Mouse (Mus musculus) hindbrain, embryonic 11.5 days (tissue): ENCODE measurements around the gene Peg10. TPM values are rescaled to one million over a fixed set of nuclear protein-coding genes. Genes with fewer than 3 reads are reported as not detected.
"Not testable (repeated sequence)": the region's sequence is repeated elsewhere in the genome, so short reads cannot be mapped to it uniquely, and the experiment has no call there.

Experiments used
- ATAC-seq: fragments of 200-750 bp; cut with Nextera tagmentation; 2 replicates; pipeline ENCODE4 v1.8.0; 2017; ENCODE audit warnings: mild to moderate bottlenecking, moderate TSS enrichment, moderate library complexity; ENCODE audit not compliant: low FRiP score
- DNase-seq: peaks from one replicate; pipeline ENCODE4 v3.0.0-alpha.2; 2015; ENCODE audit warnings: low spot score
- H3K27ac ChIP-seq: fragments of 300-500 bp; sonication (generic); 2 replicates; pipeline ENCODE4 v1.5.1; 2014; ENCODE audit warnings: mild to moderate bottlenecking, low read depth, low read length
- H3K27me3 ChIP-seq: fragments of 300-500 bp; sonication (generic); 2 replicates; pipeline ENCODE4 v1.6.1; 2014; ENCODE audit warnings: mild to moderate bottlenecking, low read length, moderate library complexity, mixed read lengths; ENCODE audit not compliant: control insufficient read depth, insufficient read depth
- H3K36me3 ChIP-seq: fragments of 300-500 bp; sonication (generic); 2 replicates; pipeline ENCODE4 v1.6.1; 2014; ENCODE audit warnings: mild to moderate bottlenecking, low read length, moderate library complexity, mixed read lengths; ENCODE audit not compliant: control insufficient read depth, insufficient read depth
- H3K4me1 ChIP-seq: fragments of 300-500 bp; sonication (generic); replicated peaks from 2 replicates; pipeline ENCODE4 v1.6.1; 2014; ENCODE audit warnings: low read length, mixed read lengths; ENCODE audit not compliant: control insufficient read depth, insufficient read depth
- H3K4me2 ChIP-seq: fragments of 300-500 bp; sonication (generic); replicated peaks from 2 replicates; pipeline ENCODE4 v1.6.1; 2014; ENCODE audit warnings: mild to moderate bottlenecking, low read depth, low read length
- H3K4me3 ChIP-seq: fragments of 300-500 bp; sonication (generic); 2 replicates; pipeline ENCODE4 v1.5.1; 2014; ENCODE audit warnings: low read depth, low read length
- H3K9ac ChIP-seq: fragments of 300-500 bp; sonication (generic); 2 replicates; pipeline ENCODE4 v1.6.1; 2014; ENCODE audit warnings: low read depth, low read length
- H3K9me3 ChIP-seq: fragments of 300-500 bp; sonication (generic); 2 replicates; pipeline ENCODE4 v1.6.1; 2016; ENCODE audit warnings: low read length; ENCODE audit not compliant: control insufficient read depth
- WGBS: fragments of 180-500 bp; shearing (Covaris S2); extraction: QIAGEN DNeasy Blood & Tissue Kit; methylation state at CpG from one replicate; pipeline ENCODE4 v1.1.7; 2014; 5-methylcytosine and 5-hydroxymethylcytosine counted together
- polyA plus RNA-seq: library from polyadenylated mRNA; unstranded; fragments of >200 nt; fragmentation: Nextera tagmentation; extraction: Ambion mirVana; gene quantifications from 2 replicates; pipeline ENCODE4 v1.2.1, GENCODE M21; 2014

The Peg10 gene
- polyA plus RNA-seq, 1 experiment from 2014 or later, result 26.9 TPM

DNA sequence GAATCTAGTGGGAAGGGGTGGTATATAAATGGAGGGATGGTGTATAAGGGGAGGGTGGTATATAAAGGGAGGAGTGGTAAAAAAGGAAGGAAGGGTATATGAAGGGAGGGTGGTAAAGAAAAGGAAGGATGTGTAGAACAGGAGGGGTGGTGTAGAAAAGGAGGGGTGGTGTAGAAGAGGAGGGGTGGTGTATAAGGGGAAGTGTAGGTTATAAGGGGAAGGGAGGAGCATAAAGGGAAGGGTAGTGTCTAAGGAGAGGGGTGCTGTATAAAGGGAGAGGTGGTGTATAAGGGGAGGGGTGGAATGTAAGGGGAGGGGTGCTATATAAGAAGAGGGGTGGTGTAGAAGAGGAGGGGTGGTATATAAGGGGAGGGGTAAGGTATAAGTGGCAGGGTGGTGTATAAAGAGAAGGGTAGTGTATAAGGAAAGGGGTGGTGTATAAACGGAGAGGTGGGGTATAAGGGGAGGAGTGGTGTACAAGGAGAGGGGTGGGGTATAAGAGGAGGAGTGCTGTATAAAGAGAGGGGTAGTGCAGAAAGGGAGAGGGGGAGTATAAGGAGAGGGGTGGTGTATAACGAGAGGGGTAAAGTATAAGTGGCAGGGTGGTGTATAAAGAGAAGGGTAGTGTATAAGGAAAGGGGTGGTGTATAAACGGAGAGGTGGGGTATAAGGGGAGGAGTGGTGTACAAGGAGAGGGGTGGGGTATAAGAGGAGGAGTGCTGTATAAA lies 14.5 kb downstream of the Peg10 start:
- DNase-seq, H3K36me3 ChIP-seq, H3K4me2 ChIP-seq, H3K9me3 ChIP-seq, H3K4me3 ChIP-seq, H3K9ac ChIP-seq, H3K4me1 ChIP-seq, H3K27ac ChIP-seq, H3K27me3 ChIP-seq: not testable (repeated sequence)
- peak; percentile 26; the same call in 1 of the 2 replicates for ATAC-seq
- WGBS, result 47% methylated on average over 3 of the region's 3 CpGs

DNA sequence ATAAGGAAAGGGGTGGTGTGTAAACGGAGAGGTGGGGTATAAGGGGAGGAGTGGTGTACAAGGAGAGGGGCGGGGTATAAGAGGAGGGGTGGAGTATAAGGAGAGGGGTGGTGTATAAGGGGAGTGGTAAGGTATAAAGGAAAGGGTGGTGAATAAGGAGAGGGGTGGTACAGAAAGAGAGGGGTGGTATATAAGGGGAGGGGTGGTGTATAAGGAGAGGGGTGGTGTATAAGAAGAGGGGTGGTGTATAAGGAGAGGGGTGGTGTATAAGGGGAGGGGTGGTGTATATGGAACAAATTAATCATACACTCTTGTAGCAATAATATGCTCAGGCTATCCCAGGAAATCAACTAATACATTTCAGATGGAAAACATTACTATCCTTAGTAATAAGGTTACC lies 15.1 kb downstream of the Peg10 start:
- DNase-seq (no peak), ATAC-seq (peak; percentile 99)
- H3K4me2 ChIP-seq, result no peak overlapping the region
- H3K9me3 ChIP-seq, result no peaks in the 10 kb centered on the region
- no peaks in the 10 kb centered on the region for H3K36me3 ChIP-seq
- WGBS, result 41% methylated on average over 2 of the region's 2 CpGs
- no peak overlapping the region for H3K4me3 ChIP-seq
- H3K9ac ChIP-seq, result no peak overlapping the region
- no peaks in the 10 kb centered on the region for H3K27me3 ChIP-seq
- H3K4me1 ChIP-seq, result no peaks in the 10 kb centered on the region
- H3K27ac ChIP-seq, result no peak overlapping the region

- no peak overlapping the region for H3K4me2 ChIP-seq
- H3K4me1 ChIP-seq, result no peaks in the 10 kb centered on the region
- DNase-seq (no peak), ATAC-seq (no peak)
- no peak overlapping the region for H3K4me3 ChIP-seq
- WGBS, result 100% methylated on average over 1 of the region's 1 CpGs
- no peak overlapping the region for H3K9ac ChIP-seq
- H3K27me3 ChIP-seq, result no peaks in the 10 kb centered on the region
- H3K9me3 ChIP-seq, result no peaks in the 10 kb centered on the region
- no peak overlapping the region for H3K27ac ChIP-seq
- H3K36me3 ChIP-seq, result no peaks in the 10 kb centered on the region
Measured at GRCm38 (mm10) chr6:4796281-4796680, 49.2 kb downstream of the Peg10 start.

DNA sequence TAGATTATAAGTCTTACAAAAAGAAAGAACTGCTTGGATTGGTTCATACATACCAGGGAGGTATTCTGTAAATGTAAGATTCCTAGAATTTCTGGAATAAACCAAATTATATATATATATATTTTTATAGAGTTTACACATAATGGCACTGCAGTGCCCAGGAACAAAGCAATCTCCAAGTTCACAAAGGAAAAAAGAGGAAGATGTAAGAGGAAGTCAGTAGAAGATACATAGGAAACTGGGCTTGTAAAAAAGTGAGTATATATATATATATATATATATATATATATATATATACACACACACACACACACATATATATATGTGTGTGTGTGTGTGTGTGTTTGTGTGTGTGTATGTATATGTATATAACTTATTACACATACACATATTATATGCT lies 50.2 kb downstream of the Peg10 start:
- not testable (repeated sequence) for DNase-seq, H3K4me2 ChIP-seq, H3K4me3 ChIP-seq, H3K27ac ChIP-seq, ATAC-seq, H3K4me1 ChIP-seq, H3K27me3 ChIP-seq, H3K9me3 ChIP-seq, H3K9ac ChIP-seq, H3K36me3 ChIP-seq

DNA sequence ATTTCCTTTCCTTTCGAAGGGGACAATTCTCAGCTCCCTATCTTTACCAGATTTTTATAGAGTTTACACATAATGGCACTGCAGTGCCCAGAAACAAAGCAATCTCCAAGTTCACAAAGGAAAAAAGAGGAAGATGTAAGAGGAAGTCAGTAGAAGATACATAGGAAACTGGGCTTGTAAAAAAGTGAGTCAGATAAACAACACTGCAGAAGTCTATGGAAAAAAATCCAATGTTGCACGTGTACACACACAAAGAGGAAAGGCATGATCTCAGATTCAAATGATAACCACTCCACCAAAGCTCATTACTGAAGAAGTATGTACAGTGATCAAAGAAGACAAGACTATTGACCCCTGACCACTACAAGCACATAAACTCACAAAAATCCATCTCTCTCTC lies 51.3 kb downstream of the Peg10 start:
- no peaks in the 10 kb centered on the region for H3K4me1 ChIP-seq
- ATAC-seq (no peak), DNase-seq (no peak)
- H3K4me3 ChIP-seq, result no peak overlapping the region
- no peaks in the 10 kb centered on the region for H3K9me3 ChIP-seq
- no peaks in the 10 kb centered on the region for H3K27me3 ChIP-seq
- 62% methylated on average over 2 of the region's 2 CpGs for WGBS
- H3K9ac ChIP-seq, result no peak overlapping the region
- H3K27ac ChIP-seq, result no peak overlapping the region
- no peak overlapping the region for H3K4me2 ChIP-seq
- no peaks in the 10 kb centered on the region for H3K36me3 ChIP-seq

DNA sequence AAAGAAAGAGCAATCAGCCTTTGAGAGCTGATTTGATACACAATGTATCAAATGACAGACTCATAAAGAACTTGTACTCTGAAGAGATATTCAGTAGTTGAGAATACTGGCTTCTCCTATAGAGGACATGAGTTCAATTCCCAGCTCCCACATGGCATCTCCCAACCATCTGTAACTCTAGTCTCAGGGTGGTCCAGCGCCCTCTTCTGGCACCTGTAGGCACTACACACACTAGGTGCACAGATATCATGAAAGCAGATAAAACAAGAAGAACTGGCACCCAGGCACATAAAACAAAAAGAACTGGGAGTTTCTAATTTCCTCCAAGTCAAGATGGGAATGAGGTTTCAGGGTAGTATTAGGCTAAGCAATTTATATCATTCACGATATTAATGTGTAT lies 52.3 kb downstream of the Peg10 start:
- no peak overlapping the region for H3K27ac ChIP-seq
- no peaks in the 10 kb centered on the region for H3K9me3 ChIP-seq
- no peaks in the 10 kb centered on the region for H3K36me3 ChIP-seq
- no peak for ATAC-seq
- no peak for DNase-seq
- no peak overlapping the region for H3K4me3 ChIP-seq
- no peaks in the 10 kb centered on the region for H3K4me1 ChIP-seq
- H3K27me3 ChIP-seq, result no peaks in the 10 kb centered on the region
- H3K9ac ChIP-seq, result no peak overlapping the region
- no peak overlapping the region for H3K4me2 ChIP-seq
- WGBS, result 77% methylated on average over 2 of the region's 2 CpGs

DNA sequence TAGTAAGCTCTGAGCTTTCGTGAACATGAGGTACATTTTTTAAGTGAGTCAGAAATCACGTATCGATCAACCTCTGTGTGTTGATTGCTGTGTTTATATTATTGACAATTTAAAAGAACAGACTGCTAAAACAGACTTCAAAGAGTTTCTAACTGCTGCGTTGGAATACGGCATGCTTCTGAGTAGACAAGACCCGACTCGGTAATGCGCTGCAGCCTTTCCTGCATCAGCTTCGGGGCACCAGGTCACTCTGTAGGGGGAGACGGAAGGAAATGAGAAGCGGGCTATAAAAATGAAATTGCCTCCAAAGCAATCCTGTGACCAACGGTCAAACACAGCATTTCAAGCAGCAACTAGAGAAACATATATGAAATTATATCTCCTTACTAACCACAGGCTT lies 59.9 kb downstream of the Peg10 start:
- Histone ChIP-seq H3K4me3 (no peak overlapping the region), H3K9me3 (no peaks in the 10 kb centered on the region), H3K4me2 (no peak overlapping the region), H3K36me3 (no peaks in the 10 kb centered on the region), H3K27ac (no peak overlapping the region), H3K9ac (no peak overlapping the region), H3K4me1 (no peaks in the 10 kb centered on the region), H3K27me3 (no peaks in the 10 kb centered on the region)
- WGBS, result 66% methylated on average over 12 of the region's 12 CpGs
- DNase-seq, result no peak
- no peak for ATAC-seq

Other genes with a start within 250 kb of the Peg10 start
- 143 and 151 TPM in 2 replicates for gene Col1a2, start 242.5 kb upstream of the Peg10 start, polyA plus RNA-seq
- gene Casd1, start 146.5 kb upstream of the Peg10 start, polyA plus RNA-seq, result 51.0 and 54.2 TPM in 2 replicates
- gene Sgce, start 99 bp upstream of the Peg10 start, polyA plus RNA-seq, result 67.7 and 74.4 TPM in 2 replicates
- gene Ppp1r9a, start 155.6 kb downstream of the Peg10 start, polyA plus RNA-seq, result 22.9 and 33.9 TPM in 2 replicates